Mouse (Mus musculus) C2C12 (cell line): ENCODE results near the gene Os9. TPM values are rescaled to one million over a fixed set of nuclear protein-coding genes. Genes with fewer than 3 reads are reported as not detected.

ENCODE experiments used
- H3K27me3 ChIP-seq: one replicate; pipeline ENCODE4 v1.6.1; 2011; ENCODE audit not compliant: control insufficient read depth, insufficient read depth, insufficient read length
- H3K36me3 ChIP-seq: one replicate; pipeline ENCODE4 v1.6.1; 2011; ENCODE audit not compliant: control insufficient read depth, insufficient read depth
- H3K4me3 ChIP-seq: one replicate; pipeline ENCODE4 v1.5.1; 2011; ENCODE audit warnings: mild to moderate bottlenecking, control low read depth; ENCODE audit not compliant: poor library complexity, insufficient read depth, severe bottlenecking
- H3K79me2 ChIP-seq: one replicate; pipeline ENCODE4 v1.6.1; 2011; ENCODE audit not compliant: control insufficient read depth, insufficient read depth
- H3K79me3 ChIP-seq: one replicate; pipeline ENCODE4 v1.6.1; 2011; ENCODE audit warnings: low read depth, control low read depth
- H3ac ChIP-seq: one replicate; pipeline ENCODE3; 2011; ENCODE audit warnings: low read depth; ENCODE audit not compliant: control insufficient read depth, insufficient read length
- CEBPB ChIP-seq: IDR thresholded peaks from one replicate; pipeline ENCODE4 v1.6.1; 2011; ENCODE audit warnings: low read depth, mild to moderate bottlenecking, control low read depth, moderate library complexity
- CTCF ChIP-seq: IDR thresholded peaks from one replicate; pipeline ENCODE4 v1.5.1; 2011; ENCODE audit not compliant: control insufficient read depth, insufficient read depth, insufficient read length
- FOSL1 ChIP-seq: IDR thresholded peaks from one replicate; pipeline ENCODE4 v1.8.0; 2011; ENCODE audit warnings: mild to moderate bottlenecking, low read length; ENCODE audit not compliant: poor library complexity, insufficient read depth, severe bottlenecking
- MAX ChIP-seq: IDR thresholded peaks from one replicate; pipeline ENCODE4 v1.6.1; 2011; ENCODE audit warnings: mild to moderate bottlenecking, control low read depth
- MYOD1 ChIP-seq: IDR thresholded peaks from one replicate; pipeline ENCODE4 v1.6.1; 2011; ENCODE audit warnings: low read depth; ENCODE audit not compliant: control insufficient read depth, insufficient read length
- MYOG ChIP-seq: IDR thresholded peaks from one replicate; pipeline ENCODE4 v1.6.1; 2011; ENCODE audit not compliant: control insufficient read depth, insufficient read length; ENCODE audit errors: extremely low read depth
- USF1 ChIP-seq: IDR thresholded peaks from one replicate; pipeline ENCODE4 v1.6.1; 2011; ENCODE audit warnings: low read depth, mild to moderate bottlenecking, control low read depth, moderate library complexity
- polyA plus RNA-seq: library from polyadenylated mRNA; unstranded; fragments of >200 nt; fragmentation: generic; extraction: Trizol; gene quantifications from one replicate; pipeline ENCODE4 v1.2.1, GENCODE M21; 2012; ENCODE audit warnings: missing spikeins

Os9 gene
- polyA plus RNA-seq, 1 experiment, result 35.6 TPM

DNA sequence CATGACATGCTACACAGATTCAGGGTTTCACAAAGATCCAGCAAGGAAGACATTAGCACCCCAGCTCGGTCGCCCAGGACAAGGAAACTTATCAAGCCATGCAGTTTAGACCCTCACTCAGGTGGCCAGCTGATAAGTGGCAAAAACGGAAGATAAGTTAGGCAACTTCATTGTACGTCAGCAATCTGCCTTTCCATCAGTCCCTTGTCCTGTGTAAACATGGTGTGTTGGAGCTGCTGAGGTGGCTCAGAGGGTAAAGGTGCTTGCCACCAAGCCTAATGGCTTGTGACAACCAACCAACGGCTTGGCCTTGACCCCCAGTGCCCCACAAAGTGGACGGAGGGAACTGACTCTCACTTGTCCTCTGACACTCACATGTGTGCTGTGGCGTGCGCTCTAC, 20.5 kb downstream of the Os9 start:
- no peak overlapping the region for H3K4me3 ChIP-seq
- no peak overlapping the region for H3ac ChIP-seq
- H3K79me2 ChIP-seq, result no peaks in the 10 kb centered on the region
- TF ChIP-seq MYOG, result no peak
- peaks cover 8% of the 10 kb centered on the region for H3K36me3 ChIP-seq
- no peaks in the 10 kb centered on the region for H3K79me3 ChIP-seq
- no peaks in the 10 kb centered on the region for H3K27me3 ChIP-seq

- Histone ChIP-seq H3K27me3 (no peaks in the 10 kb centered on the region), H3K79me2 (no peaks in the 10 kb centered on the region), H3ac (no peak overlapping the region), H3K36me3 (peaks cover 8% of the 10 kb centered on the region), H3K4me3 (no peak overlapping the region), H3K79me3 (no peaks in the 10 kb centered on the region)
- no peak for TF ChIP-seq CEBPB
- TF ChIP-seq FOSL1, result no peak
- no peak for TF ChIP-seq MYOG
- TF ChIP-seq MYOD1, result no peak
- no peak for TF ChIP-seq CTCF
- no peak for TF ChIP-seq MAX
- no peak for TF ChIP-seq USF1
Observed at GRCm38 (mm10) chr10:127099868-127100267, 21.1 kb downstream of the Os9 start.

DNA sequence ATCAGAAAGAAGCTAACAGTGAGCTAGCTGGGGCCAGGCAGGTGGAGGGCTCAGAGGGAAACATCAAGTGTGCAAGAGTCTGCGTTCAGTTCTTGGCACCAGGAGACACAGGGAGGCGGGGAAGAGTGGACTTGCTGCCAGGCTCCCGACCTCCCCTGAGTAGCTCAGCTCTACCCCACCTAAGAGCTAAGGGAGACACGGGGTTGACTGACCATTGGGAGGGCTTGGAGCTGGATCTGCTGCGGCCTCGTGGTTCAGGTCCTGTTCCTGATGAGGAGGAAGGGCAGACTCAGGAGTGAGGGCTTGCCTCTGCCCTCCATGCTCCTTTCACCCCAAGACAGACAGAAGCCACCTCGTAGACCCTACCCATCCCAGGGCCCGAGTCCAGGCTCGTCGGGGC, 21.7 kb downstream of the Os9 start:
- no peaks in the 10 kb centered on the region for H3K27me3 ChIP-seq
- H3ac ChIP-seq, result no peak overlapping the region
- no peaks in the 10 kb centered on the region for H3K79me2 ChIP-seq
- H3K4me3 ChIP-seq, result no peak overlapping the region
- TF ChIP-seq USF1, result no peak
- no peak for TF ChIP-seq MYOD1
- TF ChIP-seq CEBPB, result no peak
- TF ChIP-seq FOSL1, result no peak
- TF ChIP-seq MAX, result no peak
- TF ChIP-seq MYOG, result no peak
- TF ChIP-seq CTCF, result no peak
- H3K36me3 ChIP-seq, result peaks cover 8% of the 10 kb centered on the region
- no peaks in the 10 kb centered on the region for H3K79me3 ChIP-seq

GRCm38 (mm10) chr10:127098514-127098913, 22.4 kb downstream of the Os9 start:
- H3ac ChIP-seq, result no peak overlapping the region
- H3K4me3 ChIP-seq, result no peak overlapping the region
- no peaks in the 10 kb centered on the region for H3K79me2 ChIP-seq
- H3K27me3 ChIP-seq, result no peaks in the 10 kb centered on the region
- H3K79me3 ChIP-seq, result no peaks in the 10 kb centered on the region
- H3K36me3 ChIP-seq, result peaks cover 8% of the 10 kb centered on the region
- TF ChIP-seq MAX (no peak), USF1 (no peak), MYOG (no peak), CEBPB (no peak), FOSL1 (no peak), MYOD1 (no peak), CTCF (no peak)

GRCm38 (mm10) chr10:127094382-127094802, 26.5 kb downstream of the Os9 start:
- Histone ChIP-seq H3K79me2 (no peaks in the 10 kb centered on the region), H3K27me3 (no peaks in the 10 kb centered on the region), H3ac (no peak overlapping the region), H3K36me3 (peaks cover 8% of the 10 kb centered on the region), H3K79me3 (no peaks in the 10 kb centered on the region), H3K4me3 (no peak overlapping the region)
- TF ChIP-seq MYOD1 (no peak), USF1 (no peak), CTCF (no peak), MAX (no peak), FOSL1 (no peak), MYOG (no peak), CEBPB (no peak)

GRCm38 (mm10) chr10:127092742-127093141, 28.2 kb downstream of the Os9 start:
- H3K36me3 ChIP-seq, result peaks cover 3% of the 10 kb centered on the region
- no peaks in the 10 kb centered on the region for H3K27me3 ChIP-seq
- H3K79me3 ChIP-seq, result no peaks in the 10 kb centered on the region
- no peak overlapping the region for H3ac ChIP-seq
- H3K79me2 ChIP-seq, result no peaks in the 10 kb centered on the region
- H3K4me3 ChIP-seq, result no peak overlapping the region
- TF ChIP-seq MYOG (no peak), CEBPB (no peak), CTCF (no peak), USF1 (no peak), MYOD1 (no peak), FOSL1 (no peak), MAX (no peak)
